Mouse (Mus musculus) cerebral cortex, adult 2 months (tissue): ENCODE results near the gene Plrg1.

Experiments
- WGBS: fragments of 180-500 bp; shearing (Covaris S2); methylation state at CpG from one replicate; pipeline ENCODE4 v1.1.7; 2018; 5-methylcytosine and 5-hydroxymethylcytosine counted together

The Plrg1 gene

DNA sequence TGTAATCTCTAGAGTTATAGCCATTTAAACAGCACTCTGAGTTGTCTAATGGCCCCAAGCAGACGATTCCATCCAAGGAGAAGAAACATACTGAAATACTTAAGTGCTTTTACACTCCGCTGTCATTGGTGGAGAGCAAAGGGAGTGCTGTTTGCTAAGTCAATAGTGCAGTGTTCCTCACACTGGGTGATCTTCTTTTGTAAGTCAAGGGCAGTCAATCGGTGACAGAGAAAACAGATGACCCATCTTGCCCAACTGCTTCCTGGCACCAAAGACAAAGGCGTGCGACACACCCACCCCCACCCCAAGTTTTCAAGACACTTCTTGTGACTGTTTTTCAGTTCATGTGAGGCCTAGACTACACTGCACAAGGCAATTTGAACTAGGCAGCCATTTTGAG is 3.2 kb upstream of the Plrg1 start:
- WGBS = 91% methylated on average over 5 of the region's 5 CpGs

DNA sequence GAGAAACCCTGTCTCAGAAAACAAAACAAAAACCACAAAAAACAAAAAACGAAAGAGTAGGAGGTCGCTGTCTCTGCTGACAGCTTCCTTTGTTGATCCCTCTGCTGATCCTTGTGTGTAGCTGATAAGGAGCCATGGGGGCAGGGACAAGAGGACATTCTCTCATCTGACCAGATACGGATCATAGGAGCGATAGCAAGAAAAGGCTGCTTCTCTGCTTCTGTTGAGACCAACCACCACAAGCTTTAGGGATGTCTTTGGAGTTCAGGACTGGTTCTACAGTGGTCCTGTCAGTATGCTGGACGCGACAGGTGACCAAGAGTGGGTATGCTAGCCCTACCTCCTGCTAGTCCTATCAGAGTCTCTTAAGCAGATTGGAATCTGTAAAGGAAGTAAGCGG is 2.2 kb upstream of the Plrg1 start:
- 88% methylated on average over 7 of the region's 7 CpGs for WGBS

DNA sequence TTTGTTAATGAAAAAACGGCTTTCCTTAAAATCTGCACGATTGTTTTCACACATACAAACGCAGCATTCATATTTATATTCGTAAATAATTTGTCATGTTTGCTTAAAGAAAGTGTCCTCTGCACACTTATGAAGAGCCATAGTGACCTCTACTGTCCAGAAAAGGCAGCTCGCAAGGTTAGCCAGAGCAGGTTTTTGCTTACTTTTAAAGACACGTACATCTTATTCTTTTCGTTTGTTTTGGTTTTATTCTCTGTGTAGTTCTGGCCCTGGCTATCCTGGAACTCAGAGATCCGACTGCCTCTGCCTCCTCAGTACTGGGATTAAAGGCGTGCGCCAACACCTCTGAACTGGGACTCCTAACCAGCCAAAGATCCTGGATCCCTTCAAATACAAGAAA is 1.6 kb upstream of the Plrg1 start:
- WGBS = 23% methylated on average over 10 of the region's 10 CpGs

DNA sequence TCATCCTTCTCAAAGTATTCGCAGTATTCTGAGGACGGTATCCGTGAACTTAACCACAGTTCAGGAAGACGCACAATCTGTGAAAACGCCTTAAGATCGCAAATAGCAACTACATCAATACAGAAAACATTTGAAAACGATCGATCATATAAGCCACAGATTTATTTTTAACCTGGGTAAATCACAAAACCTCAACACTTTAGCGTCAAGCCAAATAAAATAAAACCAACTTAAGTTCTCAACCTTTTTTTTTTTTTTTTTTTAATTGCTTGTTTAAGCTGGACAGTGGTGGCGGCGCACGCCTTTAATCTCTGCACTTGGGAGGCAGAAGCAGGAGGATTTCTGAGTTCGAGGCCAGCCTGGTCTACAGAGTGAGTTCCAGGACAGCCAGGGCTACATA is 563 bp upstream of the Plrg1 start:
- 37% methylated on average over 13 of the region's 13 CpGs for WGBS

DNA sequence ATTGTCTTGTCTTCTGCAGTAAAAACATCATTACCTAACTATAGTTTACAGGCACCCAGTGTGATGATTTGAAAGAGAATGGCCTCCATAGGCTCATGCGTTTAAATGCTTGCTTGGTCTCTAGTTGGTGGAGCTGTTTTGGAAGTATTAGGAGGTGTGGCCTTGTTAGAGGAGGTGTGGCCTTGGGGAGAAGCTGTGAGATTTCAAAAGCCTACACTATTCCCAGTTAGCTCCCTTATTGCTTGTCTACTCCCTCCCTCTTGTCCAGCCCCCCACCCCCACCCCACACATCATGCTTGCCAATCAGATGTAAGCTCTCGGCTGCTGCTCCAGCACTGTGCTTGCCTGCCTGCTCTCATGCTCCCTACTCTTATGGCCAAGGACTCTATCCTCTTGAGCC is 1.7 kb downstream of the Plrg1 start:
- WGBS = 95% methylated on average over 2 of the region's 2 CpGs

DNA sequence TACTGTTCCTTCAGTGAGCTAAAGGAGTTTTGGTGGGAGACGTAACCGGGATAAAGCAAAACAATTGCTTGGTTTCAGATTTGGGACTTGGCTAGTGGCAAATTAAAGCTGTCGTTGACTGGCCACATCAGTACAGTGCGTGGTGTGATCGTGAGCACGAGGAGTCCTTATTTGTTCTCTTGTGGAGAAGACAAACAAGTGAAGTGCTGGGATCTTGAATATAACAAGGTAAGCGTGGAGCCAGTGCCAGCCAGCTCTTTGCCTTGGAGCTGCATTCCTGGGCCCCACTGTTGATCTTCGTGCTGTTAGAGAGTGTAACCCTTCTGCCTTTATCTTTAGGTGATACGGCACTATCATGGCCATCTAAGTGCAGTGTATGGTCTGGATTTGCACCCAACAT is 12.6 kb downstream of the Plrg1 start:
- WGBS = 95% methylated on average over 9 of the region's 9 CpGs

DNA sequence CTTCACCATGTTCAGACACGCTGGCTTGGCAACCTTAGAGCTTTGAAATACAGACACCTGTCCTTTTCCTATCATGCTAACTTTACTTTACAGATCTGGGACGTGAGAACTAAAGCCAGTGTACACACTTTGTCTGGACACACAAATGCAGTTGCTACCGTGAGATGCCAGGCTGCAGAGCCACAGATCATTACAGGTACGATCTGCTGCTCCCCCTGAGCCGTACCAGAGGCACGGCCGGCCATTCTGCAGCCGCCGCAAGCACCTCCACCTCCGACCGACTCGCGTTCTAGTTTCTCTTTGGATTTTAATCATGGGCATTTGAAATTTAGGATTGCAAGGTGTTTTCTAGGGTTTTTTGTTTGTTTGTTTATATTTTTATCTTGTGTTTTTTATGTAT is 13.5 kb downstream of the Plrg1 start:
- WGBS = 94% methylated on average over 13 of the region's 13 CpGs

DNA sequence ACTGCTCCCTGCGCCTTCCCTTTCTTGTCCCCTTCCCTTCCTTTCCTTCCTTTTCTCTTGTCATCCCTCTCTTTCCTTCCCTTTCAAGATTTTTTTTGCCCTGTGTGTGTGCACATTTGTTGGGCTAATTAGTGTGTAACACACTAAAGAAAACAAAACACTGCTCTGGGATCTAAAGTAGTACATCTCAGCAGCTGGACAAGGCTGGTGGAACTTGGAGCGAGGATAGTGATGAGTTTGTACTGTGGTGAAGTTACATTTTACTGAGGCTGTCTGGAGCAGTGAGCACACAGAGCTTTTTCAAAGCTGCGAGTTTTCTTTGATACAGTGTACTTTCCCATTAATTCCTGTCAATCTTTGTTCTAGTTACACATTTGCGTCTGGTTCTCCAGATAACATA is 14.9 kb downstream of the Plrg1 start:
- WGBS = 82% methylated on average over 4 of the region's 4 CpGs

DNA sequence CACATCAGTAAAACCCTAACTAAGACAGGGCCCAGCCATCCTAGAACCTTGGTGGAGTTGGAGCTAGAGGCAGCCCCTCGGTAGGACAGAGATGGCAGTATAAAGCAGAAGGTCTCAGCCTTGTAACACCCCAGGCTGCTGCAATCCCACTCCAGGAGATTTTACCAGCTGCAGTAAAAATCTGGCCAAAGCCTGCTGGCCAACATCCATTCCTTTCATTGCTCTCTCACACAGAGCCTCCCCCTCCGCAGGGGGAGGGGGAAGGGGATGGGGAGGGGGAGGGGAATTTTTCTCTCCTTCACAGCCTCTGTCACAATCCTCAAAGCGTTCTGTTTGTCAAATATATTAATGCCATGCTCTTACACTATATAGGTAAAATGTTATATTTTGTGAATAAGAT is 21.2 kb downstream of the Plrg1 start:
- 20% methylated on average over 3 of the region's 3 CpGs for WGBS

DNA sequence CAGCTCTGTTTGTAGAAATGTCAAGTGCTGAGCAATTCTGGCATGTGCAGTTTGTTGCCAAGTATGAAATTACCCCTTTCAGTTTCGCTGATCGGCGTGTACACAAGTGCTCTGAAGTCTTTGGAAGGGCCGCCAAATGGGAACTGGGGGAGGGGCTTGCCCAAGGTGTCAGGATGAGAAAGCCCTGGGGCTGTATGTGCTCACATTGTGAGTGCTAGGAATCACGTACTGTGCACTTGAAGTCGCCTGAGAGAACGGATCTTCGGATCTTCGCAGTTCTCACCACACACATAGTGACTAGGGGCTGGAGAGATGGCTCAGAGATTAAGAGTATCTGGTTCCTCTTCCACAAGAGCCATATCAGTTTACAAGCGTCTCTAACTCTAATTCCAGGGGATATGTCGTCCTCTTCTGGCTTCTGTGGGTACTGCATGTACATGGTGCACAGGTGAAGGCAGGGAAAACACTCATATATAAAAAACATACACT is 25.3 kb downstream of the Plrg1 start:
- 11% methylated on average over 11 of the region's 11 CpGs for WGBS

DNA sequence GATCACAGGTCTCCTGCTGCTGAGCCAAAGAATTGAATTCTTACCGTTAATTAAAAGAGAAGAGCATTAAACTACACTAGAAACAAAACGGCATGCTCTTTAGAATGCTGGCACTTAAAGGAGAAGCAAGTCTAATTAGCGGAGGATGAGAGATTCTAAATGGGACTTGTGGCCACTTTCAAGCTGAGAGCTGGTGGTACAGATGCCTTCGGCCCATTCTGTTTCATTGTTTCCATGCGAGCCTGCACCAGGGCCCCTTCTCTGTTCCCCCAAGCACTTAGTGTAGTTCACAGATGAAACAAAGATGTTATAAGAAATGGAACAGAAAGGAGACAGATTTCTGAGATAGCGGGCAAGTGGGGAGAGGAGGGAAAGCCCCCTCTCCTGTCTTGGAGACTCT is 42.3 kb downstream of the Plrg1 start:
- WGBS = 78% methylated on average over 6 of the region's 6 CpGs

DNA sequence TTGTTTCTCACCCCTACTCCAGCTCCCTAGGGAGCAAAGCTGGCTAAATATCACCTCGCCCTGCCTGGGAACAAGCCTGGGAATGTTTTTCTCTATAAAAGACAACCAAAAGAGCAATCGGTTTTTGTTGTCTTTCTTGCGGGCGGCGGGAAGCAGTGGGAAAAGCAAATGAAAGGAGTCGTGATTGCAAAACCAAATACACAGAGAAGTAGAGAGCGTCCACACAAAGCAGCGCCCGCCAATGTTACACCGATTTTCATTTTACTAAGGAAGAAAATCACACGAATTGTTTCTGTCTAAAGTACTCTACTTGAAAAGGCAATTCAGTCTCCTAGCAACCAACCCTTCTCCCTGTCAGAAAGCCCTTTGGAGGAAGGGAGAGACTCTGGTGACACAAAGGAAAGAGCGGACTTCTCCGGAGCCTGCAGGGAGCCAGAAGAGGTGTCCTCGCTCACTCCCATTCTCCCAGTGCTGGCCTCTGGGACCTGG is 43.3 kb downstream of the Plrg1 start:
- 5% methylated on average over 14 of the region's 14 CpGs for WGBS

DNA sequence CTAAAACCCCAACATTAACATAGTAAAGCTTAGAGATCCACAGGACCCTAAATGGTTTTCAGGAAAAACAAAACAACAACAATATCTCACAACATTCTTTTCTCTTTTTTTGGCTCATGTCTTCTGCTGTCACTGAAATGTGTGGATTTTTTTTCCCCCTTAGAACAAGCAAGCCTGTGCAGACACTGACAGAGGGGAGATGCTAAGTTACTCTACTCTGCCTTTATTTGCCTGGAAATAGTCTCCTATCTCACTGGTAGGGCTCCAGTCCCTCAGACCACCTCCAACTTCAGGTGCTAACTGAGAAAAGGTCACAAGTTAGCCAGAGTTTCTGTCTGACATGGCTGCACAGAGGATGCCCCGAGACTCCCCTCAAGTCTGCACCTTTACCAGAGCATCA is 43.8 kb downstream of the Plrg1 start:
- WGBS = 89% methylated on average over 1 of the region's 1 CpGs

DNA sequence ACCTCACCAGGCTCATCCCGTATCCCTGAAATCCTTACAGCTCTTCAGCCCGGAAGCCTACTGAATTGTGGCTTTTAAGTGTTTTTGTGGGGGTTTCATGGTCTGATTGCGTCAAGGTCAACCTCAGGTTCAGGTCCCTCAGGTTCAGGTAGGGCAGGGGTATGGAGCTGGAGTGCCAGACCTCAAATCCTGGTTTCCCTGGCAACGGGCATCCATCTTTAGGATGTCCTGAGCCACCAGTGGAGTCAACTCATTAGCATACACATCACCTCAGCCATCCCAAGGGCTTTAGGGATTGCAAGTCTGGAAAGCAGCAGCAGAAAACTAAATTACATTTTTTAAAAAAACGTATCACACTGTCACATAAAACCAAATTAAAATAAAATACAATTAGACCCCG is 44.3 kb downstream of the Plrg1 start:
- WGBS = 78% methylated on average over 6 of the region's 6 CpGs

DNA sequence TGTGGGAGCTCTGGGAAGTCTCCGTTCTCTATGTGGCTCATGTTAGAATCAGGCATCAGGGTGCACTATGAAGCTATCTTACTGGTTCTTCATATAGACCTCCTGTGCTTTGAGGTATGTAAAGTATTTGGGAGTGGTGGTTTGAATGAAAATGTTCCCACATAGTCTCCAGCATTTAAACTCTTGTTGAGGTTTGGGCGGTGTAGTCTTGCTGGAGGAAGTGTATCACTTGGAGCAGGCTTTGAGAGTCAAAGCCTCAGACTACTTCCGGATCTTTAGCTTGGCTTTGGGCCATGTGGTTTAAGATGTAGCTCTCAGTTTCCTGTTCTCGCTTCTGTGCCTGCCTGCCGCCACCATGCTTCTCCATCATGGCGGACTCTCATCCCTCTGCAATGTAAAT is 47.0 kb downstream of the Plrg1 start:
- WGBS = 91% methylated on average over 6 of the region's 6 CpGs

DNA sequence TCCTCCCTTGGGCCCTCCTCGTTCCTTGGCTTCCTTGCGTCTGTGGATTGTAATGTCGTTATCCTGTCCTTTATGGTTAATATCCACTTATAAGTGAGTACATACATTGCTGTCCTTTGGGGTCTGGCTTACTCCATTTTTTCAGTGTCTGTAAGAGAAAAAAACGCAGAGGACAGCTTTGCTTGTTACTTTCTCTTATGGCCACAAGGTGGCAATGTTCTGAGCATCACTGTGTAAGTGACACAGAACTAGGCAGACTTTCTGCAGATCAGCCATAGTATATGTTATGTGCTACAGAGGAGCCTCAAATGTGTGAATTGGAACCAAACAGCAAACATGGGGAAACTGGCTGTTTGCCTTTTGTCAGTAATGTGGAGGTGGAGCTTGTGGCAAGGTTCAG is 54.8 kb downstream of the Plrg1 start:
- 45% methylated on average over 4 of the region's 4 CpGs for WGBS

DNA sequence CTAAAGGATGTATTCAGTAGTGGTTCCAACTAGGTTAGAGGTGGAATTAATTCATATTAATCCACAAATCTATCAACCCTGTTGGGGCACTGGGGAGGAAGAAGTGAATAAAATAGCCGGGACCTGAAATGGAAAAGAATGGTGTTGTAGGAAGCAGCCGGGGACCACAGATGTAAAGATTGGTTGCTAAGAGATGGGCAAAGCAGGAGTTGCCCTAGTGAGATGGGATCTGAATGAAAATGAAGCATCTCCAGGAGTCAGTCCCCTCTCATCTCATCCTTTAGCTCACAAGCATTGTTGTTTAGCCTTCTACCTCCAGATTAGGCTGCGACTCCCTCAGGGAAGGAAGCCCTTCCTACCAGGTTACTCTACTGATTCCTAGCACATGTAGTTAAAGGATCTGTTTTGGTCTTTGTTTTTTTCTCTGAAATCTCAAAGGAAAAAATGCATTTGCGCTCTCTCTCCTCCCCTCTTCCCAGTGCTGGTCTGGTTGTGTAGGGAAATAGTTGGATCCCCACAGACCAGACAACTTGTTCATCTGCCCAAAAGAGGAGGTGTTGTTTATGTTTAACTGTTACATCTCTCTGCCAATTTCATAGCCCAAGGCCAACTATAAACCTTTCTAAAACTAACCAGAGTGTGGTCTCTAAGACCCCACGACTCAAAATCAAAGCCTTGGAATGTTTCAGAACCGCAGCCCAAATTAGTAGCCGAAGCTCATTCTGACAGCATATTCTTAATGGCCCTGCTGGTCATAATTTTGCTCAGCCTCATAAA is 56.4 kb downstream of the Plrg1 start:
- WGBS = 55% methylated on average over 7 of the region's 7 CpGs

DNA sequence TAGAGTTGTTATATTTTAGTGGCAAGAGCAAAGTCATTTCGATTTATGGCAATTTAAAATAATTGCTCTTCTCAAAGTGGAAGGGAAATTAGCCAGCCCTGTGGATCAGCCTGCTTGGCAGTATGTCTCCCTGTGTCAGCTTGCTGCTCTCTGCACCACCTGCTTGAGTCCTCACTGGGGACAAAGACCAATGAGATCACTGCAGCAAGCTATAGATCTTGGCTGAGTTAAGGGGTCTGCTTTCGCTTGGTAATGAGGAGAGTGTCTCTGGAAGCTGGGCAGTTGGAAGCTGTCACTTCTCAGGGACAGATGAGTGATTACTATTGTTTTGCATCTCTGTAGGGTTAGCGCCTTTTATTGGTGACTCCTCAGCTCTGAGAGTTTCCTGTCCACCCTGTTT is 57.5 kb downstream of the Plrg1 start:
- 36% methylated on average over 3 of the region's 3 CpGs for WGBS

DNA sequence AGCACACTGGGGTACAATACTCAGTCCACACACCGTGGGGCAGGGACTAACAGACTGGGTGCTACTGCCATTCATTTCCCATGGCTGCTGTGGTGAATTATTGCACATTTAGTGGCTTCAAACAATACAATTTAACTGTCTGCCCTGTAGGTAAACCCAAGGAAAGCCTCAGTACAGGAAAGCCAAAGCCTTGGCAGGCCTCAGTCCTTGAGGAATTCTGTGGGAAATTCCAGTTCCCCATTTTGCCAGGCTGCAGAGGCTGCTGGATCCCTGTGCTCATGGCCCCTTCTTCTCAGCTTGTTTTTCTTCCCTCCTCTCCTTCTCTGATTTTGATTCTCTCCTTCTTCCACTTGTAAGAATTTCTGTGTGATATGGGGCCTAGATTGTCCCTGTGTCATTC is 59.6 kb downstream of the Plrg1 start:
- 73% methylated on average over 1 of the region's 1 CpGs for WGBS

DNA sequence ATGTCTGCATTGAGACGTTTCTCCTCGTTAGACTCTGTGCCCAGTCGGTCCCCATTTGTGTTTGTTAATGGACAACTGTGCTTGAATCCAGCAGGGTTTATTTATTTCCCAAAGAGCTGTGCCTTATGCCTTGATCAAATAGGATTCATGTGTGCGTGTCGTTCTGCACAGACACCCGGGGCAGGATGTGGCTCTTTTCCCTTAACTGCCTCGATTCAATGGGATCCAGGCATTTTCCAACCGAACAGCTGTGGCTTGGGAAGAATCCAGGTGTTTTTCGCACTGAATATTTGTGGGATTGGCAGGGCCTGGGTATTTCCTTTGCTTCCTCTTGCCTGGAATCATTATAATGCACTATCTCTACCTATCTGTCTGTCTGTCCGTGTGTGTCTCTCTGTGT is 62.3 kb downstream of the Plrg1 start:
- WGBS = 49% methylated on average over 10 of the region's 10 CpGs
